Mouse (Mus musculus): ENCODE measurements around the gene Hbs1l. TPM values are rescaled to one million over a fixed set of nuclear protein-coding genes. Genes with fewer than 3 reads are reported as not detected.

Gene Hbs1l
- polyA plus RNA-seq, 1 experiment from 2014 or later, result 80.2 TPM

DNA sequence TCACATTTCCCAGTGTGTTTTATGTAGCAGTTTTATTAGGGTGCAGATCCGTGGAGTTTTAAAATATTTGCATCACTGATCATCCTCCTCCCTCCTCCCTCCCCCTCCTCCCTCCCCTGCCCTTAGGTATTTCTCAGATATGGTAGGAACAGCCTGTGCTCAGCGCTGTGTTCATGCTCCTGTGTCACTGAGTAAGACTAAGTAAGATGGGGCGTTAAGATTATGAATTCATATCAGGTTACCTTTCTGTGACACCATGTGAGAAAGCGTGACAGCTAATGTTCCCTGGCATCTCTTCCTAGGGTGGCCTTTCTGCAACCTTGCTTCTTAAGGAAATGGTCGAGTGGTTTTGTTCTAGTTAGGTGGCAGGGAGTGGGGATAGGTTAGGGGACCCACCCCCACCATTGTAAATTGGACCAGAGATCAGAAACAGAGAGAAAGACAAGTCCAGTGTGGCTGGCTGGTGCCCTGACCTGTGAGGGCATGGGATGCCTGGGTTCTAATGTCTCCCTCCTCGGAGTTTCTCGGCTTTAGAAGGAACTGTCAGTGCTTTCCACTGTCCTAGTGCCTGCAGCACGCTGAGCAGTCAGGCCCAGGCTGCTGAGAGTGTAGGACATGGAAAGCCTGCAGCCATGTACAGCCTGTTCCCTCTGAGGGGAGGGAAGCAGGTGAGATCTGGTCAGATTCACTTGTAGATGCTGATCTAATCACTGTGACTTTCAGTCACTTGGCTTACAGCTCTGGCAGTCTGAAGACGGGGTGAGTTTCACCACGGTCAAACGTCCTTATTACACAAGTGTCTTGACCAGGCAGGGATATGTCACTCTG is 110.1 kb downstream of the Hbs1l start:
- Histone ChIP-seq H3K4me3 (ENCODE audit: low read depth, low read length) (no peak overlapping the region), H3K4me1 (ENCODE audit: control insufficient read depth, insufficient read depth, low read length) (peaks cover 8% of the 10 kb centered on the region), H3K9me3 (replicated peaks; ENCODE audit: control insufficient read depth, low read length) (no peaks in the 10 kb centered on the region), H3K9ac (ENCODE audit: low read depth, low read length) (no peak overlapping the region), H3K27me3 (ENCODE audit: control insufficient read depth, insufficient read depth, low read length) (no peaks in the 10 kb centered on the region), H3K36me3 (ENCODE audit: control insufficient read depth, insufficient read depth, low read length) (no peaks in the 10 kb centered on the region), H3K4me2 (no peak overlapping the region), H3K27ac (ENCODE audit: low read depth, low read length) (no peak overlapping the region)
- 74% methylated on average over 11 of the region's 11 CpGs for WGBS (ENCODE audit: insufficient replicate concordance)
- no peak for ATAC-seq (replicated peaks; ENCODE audit: insufficient number of reproducible peaks, low FRiP score, low TSS enrichment)

GRCm38 (mm10) chr10:21410711-21411110 is 114.9 kb downstream of the Hbs1l start:
- no peaks in the 10 kb centered on the region; the same call in 1 of the 2 replicates for H3K4me1 ChIP-seq (ENCODE audit: control insufficient read depth, insufficient read depth, low read length)
- no peaks in the 10 kb centered on the region for H3K9me3 ChIP-seq (replicated peaks; ENCODE audit: control insufficient read depth, low read length)
- no peak overlapping the region for H3K4me3 ChIP-seq (ENCODE audit: low read depth, low read length)
- H3K27me3 ChIP-seq (ENCODE audit: control insufficient read depth, insufficient read depth, low read length), result no peaks in the 10 kb centered on the region
- WGBS (ENCODE audit: insufficient replicate concordance), result 87% methylated on average over 5 of the region's 5 CpGs
- no peaks in the 10 kb centered on the region for H3K36me3 ChIP-seq (ENCODE audit: control insufficient read depth, insufficient read depth, low read length)
- no peak for ATAC-seq (replicated peaks; ENCODE audit: insufficient number of reproducible peaks, low FRiP score, low TSS enrichment)
- H3K27ac ChIP-seq (ENCODE audit: low read depth, low read length), result no peak overlapping the region
- no peak overlapping the region for H3K9ac ChIP-seq (ENCODE audit: low read depth, low read length)
- no peak overlapping the region for H3K4me2 ChIP-seq

- Histone ChIP-seq H3K27me3 (ENCODE audit: control insufficient read depth, insufficient read depth, low read length) (no peaks in the 10 kb centered on the region), H3K4me1 (ENCODE audit: control insufficient read depth, insufficient read depth, low read length) (no peaks in the 10 kb centered on the region; the same call in 1 of the 2 replicates), H3K4me3 (ENCODE audit: low read depth, low read length) (no peak overlapping the region), H3K9ac (ENCODE audit: low read depth, low read length) (no peak overlapping the region), H3K36me3 (ENCODE audit: control insufficient read depth, insufficient read depth, low read length) (no peaks in the 10 kb centered on the region), H3K27ac (ENCODE audit: low read depth, low read length) (no peak overlapping the region), H3K4me2 (no peak overlapping the region), H3K9me3 (replicated peaks; ENCODE audit: control insufficient read depth, low read length) (no peaks in the 10 kb centered on the region)
- ATAC-seq (replicated peaks; ENCODE audit: insufficient number of reproducible peaks, low FRiP score, low TSS enrichment), result no peak
- 69% methylated on average over 6 of the region's 6 CpGs for WGBS (ENCODE audit: insufficient replicate concordance)
These were observed 115.9 kb downstream of the Hbs1l start for GRCm38 (mm10) chr10:21411621-21412205.

DNA sequence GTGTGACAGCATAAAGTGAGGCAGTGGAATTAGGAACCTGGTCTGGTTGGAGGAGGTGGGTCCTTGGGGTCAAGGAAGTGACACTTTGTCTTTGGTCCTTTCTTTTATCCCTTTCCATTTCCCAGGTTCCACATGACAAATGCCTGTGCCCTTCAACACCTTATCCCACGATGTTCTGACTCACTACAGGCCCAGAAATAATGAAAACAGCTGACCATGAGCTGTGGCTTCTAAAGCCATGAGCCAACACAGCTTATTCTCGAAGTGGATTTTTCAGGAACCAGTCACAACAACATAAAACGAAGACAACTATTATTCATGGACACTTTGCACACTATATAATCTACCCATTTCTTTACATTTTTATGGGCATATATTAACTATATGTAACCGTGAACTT is 119.3 kb downstream of the Hbs1l start:
- Histone ChIP-seq H3K36me3 (ENCODE audit: control insufficient read depth, insufficient read depth, low read length) (no peaks in the 10 kb centered on the region), H3K27ac (ENCODE audit: low read depth, low read length) (no peak overlapping the region), H3K4me1 (ENCODE audit: control insufficient read depth, insufficient read depth, low read length) (no peaks in the 10 kb centered on the region; the same call in 1 of the 2 replicates), H3K27me3 (ENCODE audit: control insufficient read depth, insufficient read depth, low read length) (no peaks in the 10 kb centered on the region), H3K4me3 (ENCODE audit: low read depth, low read length) (no peak overlapping the region), H3K4me2 (no peak overlapping the region), H3K9me3 (replicated peaks; ENCODE audit: control insufficient read depth, low read length) (no peaks in the 10 kb centered on the region), H3K9ac (ENCODE audit: low read depth, low read length) (no peak overlapping the region)
- WGBS (ENCODE audit: insufficient replicate concordance), result 67% methylated on average over 4 of the region's 4 CpGs
- no peak for ATAC-seq (replicated peaks; ENCODE audit: insufficient number of reproducible peaks, low FRiP score, low TSS enrichment)

DNA sequence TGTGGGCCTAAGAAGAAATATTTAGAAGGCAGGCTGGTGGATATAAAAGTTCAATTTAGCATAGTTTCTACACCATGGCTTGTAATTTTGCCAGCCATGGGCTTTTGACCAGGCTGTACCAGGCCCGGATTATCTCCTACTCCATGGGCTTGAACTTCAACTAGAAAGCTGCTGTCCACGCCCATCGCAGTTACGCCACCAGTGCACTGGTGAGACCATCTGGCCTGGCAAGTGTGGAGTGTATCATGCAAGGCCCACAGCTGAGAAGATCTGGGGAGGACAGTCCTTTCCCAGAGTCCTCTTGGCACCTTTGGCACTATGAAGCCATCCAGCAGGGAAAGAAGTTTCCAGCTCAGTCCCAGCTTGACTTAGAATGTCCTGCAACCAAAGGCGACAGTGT is 120.4 kb downstream of the Hbs1l start:
- H3K9me3 ChIP-seq (replicated peaks; ENCODE audit: control insufficient read depth, low read length), result no peaks in the 10 kb centered on the region
- no peak overlapping the region for H3K27ac ChIP-seq (ENCODE audit: low read depth, low read length)
- no peak overlapping the region for H3K4me3 ChIP-seq (ENCODE audit: low read depth, low read length)
- 83% methylated on average over 5 of the region's 5 CpGs for WGBS (ENCODE audit: insufficient replicate concordance)
- H3K27me3 ChIP-seq (ENCODE audit: control insufficient read depth, insufficient read depth, low read length), result no peaks in the 10 kb centered on the region
- H3K4me2 ChIP-seq, result no peak overlapping the region
- no peaks in the 10 kb centered on the region; the same call in 1 of the 2 replicates for H3K4me1 ChIP-seq (ENCODE audit: control insufficient read depth, insufficient read depth, low read length)
- no peaks in the 10 kb centered on the region for H3K36me3 ChIP-seq (ENCODE audit: control insufficient read depth, insufficient read depth, low read length)
- no peak for ATAC-seq (replicated peaks; ENCODE audit: insufficient number of reproducible peaks, low FRiP score, low TSS enrichment)
- H3K9ac ChIP-seq (ENCODE audit: low read depth, low read length), result no peak overlapping the region

Other genes starting within 250 kb of the Hbs1l start
- gene Myb, start 135.0 kb upstream of the Hbs1l start, polyA plus RNA-seq (2014; fragmentation: Nextera tagmentation; extraction: Ambion mirVana), result 1.1 and 1.9 TPM in 2 replicates
- gene Aldh8a1, start 81.3 kb downstream of the Hbs1l start, polyA plus RNA-seq (2014; fragmentation: Nextera tagmentation; extraction: Ambion mirVana), result 0.37 TPM in 1 of 2 replicates, not detected in the other